Mouse (Mus musculus): ENCODE results near the gene Fndc9. TPM values are rescaled to one million over a fixed set of nuclear protein-coding genes. Genes with fewer than 3 reads are reported as not detected.
A peak's percentile ranks its signal among the peaks of the same experiment; 100 is the strongest.

The Fndc9 gene
- polyA plus RNA-seq, 1 experiment from 2014 or later: 2.7 TPM

GRCm38 (mm10) chr11:46265031-46265786 is 29.9 kb downstream of the Fndc9 start:
- WGBS: 89% methylated on average over 11 of the region's 11 CpGs
- no peak overlapping the region for H3K9ac ChIP-seq (ENCODE audit: low read depth, low read length)
- no peaks in the 10 kb centered on the region for H3K27me3 ChIP-seq (replicated peaks; ENCODE audit: control insufficient read depth, insufficient read depth, low read length)
- ATAC-seq: no peak
- no peaks in the 10 kb centered on the region for H3K4me1 ChIP-seq (ENCODE audit: control insufficient read depth, insufficient read depth, low read depth, low read length)
- H3K4me2 ChIP-seq (ENCODE audit: low read length): no peak overlapping the region
- H3K27ac ChIP-seq (ENCODE audit: low read depth, low read length): no peak overlapping the region
- peaks cover 48% of the 10 kb centered on the region for H3K36me3 ChIP-seq (ENCODE audit: control insufficient read depth, insufficient read depth, low read length)
- H3K9me3 ChIP-seq (ENCODE audit: control insufficient read depth, low read length): no peaks in the 10 kb centered on the region
- no peak overlapping the region for H3K4me3 ChIP-seq (ENCODE audit: low read length)

- Histone ChIP-seq H3K4me2 (ENCODE audit: low read length) (no peak overlapping the region), H3K9ac (ENCODE audit: low read depth, low read length) (no peak overlapping the region), H3K4me1 (ENCODE audit: control insufficient read depth, insufficient read depth, low read depth, low read length) (no peaks in the 10 kb centered on the region), H3K9me3 (ENCODE audit: control insufficient read depth, low read length) (no peaks in the 10 kb centered on the region), H3K4me3 (ENCODE audit: low read length) (no peak overlapping the region), H3K27me3 (replicated peaks; ENCODE audit: control insufficient read depth, insufficient read depth, low read length) (no peaks in the 10 kb centered on the region), H3K27ac (ENCODE audit: low read depth, low read length) (no peak overlapping the region), H3K36me3 (ENCODE audit: control insufficient read depth, insufficient read depth, low read length) (peaks cover 50% of the 10 kb centered on the region)
- 18% methylated on average over 7 of the region's 7 CpGs for WGBS
- peak; percentile 60 for ATAC-seq
These were observed 33.7 kb downstream of the Fndc9 start for GRCm38 (mm10) chr11:46268991-46269390.

GRCm38 (mm10) chr11:46269391-46269790 is 34.1 kb downstream of the Fndc9 start:
- no peaks in the 10 kb centered on the region for H3K4me1 ChIP-seq (ENCODE audit: control insufficient read depth, insufficient read depth, low read depth, low read length)
- H3K9ac ChIP-seq (ENCODE audit: low read depth, low read length): no peak overlapping the region
- no peak overlapping the region for H3K27ac ChIP-seq (ENCODE audit: low read depth, low read length)
- WGBS: 73% methylated on average over 9 of the region's 9 CpGs
- no peak overlapping the region for H3K4me2 ChIP-seq (ENCODE audit: low read length)
- H3K27me3 ChIP-seq (replicated peaks; ENCODE audit: control insufficient read depth, insufficient read depth, low read length): no peaks in the 10 kb centered on the region
- H3K9me3 ChIP-seq (ENCODE audit: control insufficient read depth, low read length): no peaks in the 10 kb centered on the region
- peaks cover 53% of the 10 kb centered on the region for H3K36me3 ChIP-seq (ENCODE audit: control insufficient read depth, insufficient read depth, low read length)
- H3K4me3 ChIP-seq (ENCODE audit: low read length): no peak overlapping the region
- ATAC-seq: 0 out of 2 replicates have a peak, but pooled peaks have one; percentile 32

DNA sequence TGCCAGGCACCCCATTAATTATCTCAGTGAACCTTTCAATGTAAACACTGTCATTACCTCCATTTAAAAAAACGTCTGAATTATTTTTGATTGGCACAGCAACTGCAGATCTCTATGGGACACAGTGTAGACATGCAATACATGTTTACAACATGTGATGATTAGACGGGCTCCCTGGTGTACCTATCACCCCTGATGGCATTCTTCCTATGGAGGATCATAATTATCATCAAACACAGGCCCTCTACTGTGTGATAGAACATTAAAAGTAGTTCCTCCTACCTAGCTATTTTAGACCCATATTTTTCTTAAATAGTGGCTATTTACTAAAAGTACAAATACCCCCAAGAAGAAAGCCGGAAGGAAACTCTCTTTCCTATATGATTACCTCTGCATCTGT is 34.6 kb downstream of the Fndc9 start:
- Histone ChIP-seq H3K27ac (ENCODE audit: low read depth, low read length) (no peak overlapping the region), H3K4me2 (ENCODE audit: low read length) (no peak overlapping the region), H3K27me3 (replicated peaks; ENCODE audit: control insufficient read depth, insufficient read depth, low read length) (no peaks in the 10 kb centered on the region), H3K4me1 (ENCODE audit: control insufficient read depth, insufficient read depth, low read depth, low read length) (no peaks in the 10 kb centered on the region), H3K9me3 (ENCODE audit: control insufficient read depth, low read length) (no peaks in the 10 kb centered on the region), H3K9ac (ENCODE audit: low read depth, low read length) (no peak overlapping the region), H3K36me3 (ENCODE audit: control insufficient read depth, insufficient read depth, low read length) (peaks cover 52% of the 10 kb centered on the region), H3K4me3 (ENCODE audit: low read length) (no peak overlapping the region)
- 76% methylated on average over 3 of the region's 3 CpGs for WGBS
- no peak for ATAC-seq

- no peaks in the 10 kb centered on the region for H3K27me3 ChIP-seq (replicated peaks; ENCODE audit: control insufficient read depth, insufficient read depth, low read length)
- H3K36me3 ChIP-seq (ENCODE audit: control insufficient read depth, insufficient read depth, low read length): peaks cover 41% of the 10 kb centered on the region
- no peaks in the 10 kb centered on the region for H3K9me3 ChIP-seq (ENCODE audit: control insufficient read depth, low read length)
- no peaks in the 10 kb centered on the region for H3K4me1 ChIP-seq (ENCODE audit: control insufficient read depth, insufficient read depth, low read depth, low read length)
- WGBS: 71% methylated on average over 8 of the region's 8 CpGs
- H3K4me3 ChIP-seq (ENCODE audit: low read length): no peak overlapping the region
- no peak overlapping the region for H3K27ac ChIP-seq (ENCODE audit: low read depth, low read length)
- no peak overlapping the region for H3K4me2 ChIP-seq (ENCODE audit: low read length)
- H3K9ac ChIP-seq (ENCODE audit: low read depth, low read length): no peak overlapping the region; the same call in 1 of the 2 replicates
- ATAC-seq: no peak
These were observed 36.8 kb downstream of the Fndc9 start for GRCm38 (mm10) chr11:46272058-46272681.

DNA sequence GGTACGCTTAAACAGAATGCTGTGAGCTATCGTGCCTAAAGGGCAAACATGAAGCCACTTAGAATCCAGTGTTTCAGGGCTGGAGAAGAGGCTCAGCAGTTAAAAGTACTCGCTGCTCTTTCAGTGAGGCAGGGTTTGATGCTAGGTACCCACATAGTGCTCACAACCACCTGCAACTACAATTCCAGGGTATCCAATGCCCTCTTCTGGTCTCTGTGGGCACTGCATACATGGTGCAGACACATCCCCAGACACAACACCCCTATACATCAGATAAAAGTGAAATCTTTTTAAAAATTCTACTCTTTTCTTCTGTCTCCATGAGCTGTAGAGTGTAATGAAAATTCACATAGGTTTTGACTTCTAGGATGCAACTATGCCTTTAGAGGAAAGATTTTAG is 38.6 kb downstream of the Fndc9 start:
- H3K9ac ChIP-seq (ENCODE audit: low read depth, low read length): no peak overlapping the region
- ATAC-seq: no peak
- H3K9me3 ChIP-seq (ENCODE audit: control insufficient read depth, low read length): no peaks in the 10 kb centered on the region
- no peak overlapping the region for H3K4me2 ChIP-seq (ENCODE audit: low read length)
- no peaks in the 10 kb centered on the region for H3K27me3 ChIP-seq (replicated peaks; ENCODE audit: control insufficient read depth, insufficient read depth, low read length)
- no peak overlapping the region for H3K27ac ChIP-seq (ENCODE audit: low read depth, low read length)
- no peak overlapping the region for H3K4me3 ChIP-seq (ENCODE audit: low read length)
- H3K4me1 ChIP-seq (ENCODE audit: control insufficient read depth, insufficient read depth, low read depth, low read length): no peaks in the 10 kb centered on the region
- peaks cover 47% of the 10 kb centered on the region for H3K36me3 ChIP-seq (ENCODE audit: control insufficient read depth, insufficient read depth, low read length)
- 98% methylated on average over 3 of the region's 3 CpGs for WGBS

- peaks cover 58% of the 10 kb centered on the region for H3K36me3 ChIP-seq (ENCODE audit: control insufficient read depth, insufficient read depth, low read length)
- no peaks in the 10 kb centered on the region for H3K27me3 ChIP-seq (replicated peaks; ENCODE audit: control insufficient read depth, insufficient read depth, low read length)
- ATAC-seq: peak; percentile 81
- H3K4me3 ChIP-seq (ENCODE audit: low read length): no peak overlapping the region
- H3K9ac ChIP-seq (ENCODE audit: low read depth, low read length): no peak overlapping the region
- no peak overlapping the region for H3K27ac ChIP-seq (ENCODE audit: low read depth, low read length)
- H3K9me3 ChIP-seq (ENCODE audit: control insufficient read depth, low read length): no peaks in the 10 kb centered on the region
- H3K4me2 ChIP-seq (ENCODE audit: low read length): no peak overlapping the region
- WGBS: 9% methylated on average over 5 of the region's 6 CpGs
- no peaks in the 10 kb centered on the region for H3K4me1 ChIP-seq (ENCODE audit: control insufficient read depth, insufficient read depth, low read depth, low read length)
These were observed 40.0 kb downstream of the Fndc9 start for GRCm38 (mm10) chr11:46275302-46275701.

GRCm38 (mm10) chr11:46276168-46276567 is 40.8 kb downstream of the Fndc9 start:
- Histone ChIP-seq H3K27me3 (replicated peaks; ENCODE audit: control insufficient read depth, insufficient read depth, low read length) (no peaks in the 10 kb centered on the region), H3K9me3 (ENCODE audit: control insufficient read depth, low read length) (no peaks in the 10 kb centered on the region), H3K36me3 (ENCODE audit: control insufficient read depth, insufficient read depth, low read length) (peaks cover 58% of the 10 kb centered on the region), H3K4me2 (ENCODE audit: low read length) (no peak overlapping the region), H3K9ac (ENCODE audit: low read depth, low read length) (no peak overlapping the region), H3K4me3 (ENCODE audit: low read length) (no peak overlapping the region), H3K4me1 (ENCODE audit: control insufficient read depth, insufficient read depth, low read depth, low read length) (no peaks in the 10 kb centered on the region), H3K27ac (ENCODE audit: low read depth, low read length) (no peak overlapping the region)
- WGBS: 94% methylated on average over 8 of the region's 8 CpGs
- no peak for ATAC-seq

DNA sequence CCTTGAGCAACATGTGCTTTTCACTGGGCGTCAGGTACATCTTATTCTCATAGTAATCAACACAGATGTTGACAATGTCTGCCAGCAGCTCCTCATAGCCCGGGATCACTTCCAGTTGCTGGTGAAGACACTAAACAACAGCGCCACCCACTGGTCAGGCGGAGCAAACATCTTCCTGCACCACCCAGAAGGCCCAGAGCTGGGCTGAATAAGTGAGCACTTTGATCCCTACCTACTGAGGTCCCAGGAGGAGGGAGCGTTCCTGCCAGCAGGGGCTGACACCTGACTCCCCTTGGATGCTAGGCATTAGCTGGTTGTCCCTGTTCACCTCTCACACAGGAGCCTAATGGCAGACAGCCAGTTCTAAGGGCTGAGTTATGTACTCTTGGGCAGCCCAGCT is 41.4 kb downstream of the Fndc9 start:
- no peak overlapping the region for H3K4me3 ChIP-seq (ENCODE audit: low read length)
- no peaks in the 10 kb centered on the region for H3K27me3 ChIP-seq (replicated peaks; ENCODE audit: control insufficient read depth, insufficient read depth, low read length)
- ATAC-seq: no peak
- H3K4me2 ChIP-seq (ENCODE audit: low read length): no peak overlapping the region
- no peaks in the 10 kb centered on the region for H3K9me3 ChIP-seq (ENCODE audit: control insufficient read depth, low read length)
- no peak overlapping the region for H3K9ac ChIP-seq (ENCODE audit: low read depth, low read length)
- H3K4me1 ChIP-seq (ENCODE audit: control insufficient read depth, insufficient read depth, low read depth, low read length): no peaks in the 10 kb centered on the region
- H3K36me3 ChIP-seq (ENCODE audit: control insufficient read depth, insufficient read depth, low read length): peaks cover 56% of the 10 kb centered on the region
- H3K27ac ChIP-seq (ENCODE audit: low read depth, low read length): no peak overlapping the region
- WGBS: 57% methylated on average over 5 of the region's 5 CpGs
